Mouse (Mus musculus) kidney, postnatal 10 days (tissue): ENCODE data around the gene Btbd35f23.
"Not testable (repeated sequence)": the region's sequence is repeated elsewhere in the genome, so short reads cannot be mapped to it uniquely, and the experiment has no call there.

Experiments used
- DNase-seq: peaks from one replicate; pipeline ENCODE4 v3.0.0; 2021; ENCODE audit warnings: mixed read lengths

Btbd35f23 gene

GRCm38 (mm10) chrX:3076575-3076974, at the start of gene Btbd35f23:
Gene Btbd35f23, plus strand, starts transcription at chrX:3076875.
- not testable (repeated sequence) for DNase-seq
